Mouse (Mus musculus) stomach, embryonic 15.5 days (tissue): ENCODE measurements around the gene Mxd3. TPM values are rescaled to one million over a fixed set of nuclear protein-coding genes. Genes with fewer than 3 reads are reported as not detected.

ENCODE experiments used
- ATAC-seq: fragments of 200-750 bp; cut with Nextera tagmentation; 2 replicates; pipeline ENCODE4 v1.8.0; 2017; ENCODE audit warnings: low read depth, moderate number of reproducible peaks, moderate TSS enrichment; ENCODE audit not compliant: insufficient read depth, low FRiP score
- H3K27ac ChIP-seq: fragments of 300-500 bp; sonication (generic); 2 replicates; pipeline ENCODE4 v1.5.1; 2015; ENCODE audit warnings: mild to moderate bottlenecking, inconsistent platforms
- H3K27me3 ChIP-seq: fragments of 300-500 bp; sonication (generic); replicated peaks from 2 replicates; pipeline ENCODE4 v1.6.1; 2015; ENCODE audit warnings: inconsistent platforms
- H3K36me3 ChIP-seq: fragments of 300-500 bp; sonication (generic); 2 replicates; pipeline ENCODE4 v1.6.1; 2015; ENCODE audit warnings: inconsistent platforms
- H3K4me1 ChIP-seq: fragments of 300-500 bp; sonication (generic); 2 replicates; pipeline ENCODE4 v1.6.1; 2015; ENCODE audit warnings: inconsistent platforms
- H3K4me2 ChIP-seq: fragments of 300-500 bp; sonication (generic); 2 replicates; pipeline ENCODE4 v1.6.1; 2015; ENCODE audit warnings: mild to moderate bottlenecking, inconsistent platforms
- H3K4me3 ChIP-seq: fragments of 300-500 bp; sonication (generic); replicated peaks from 2 replicates; pipeline ENCODE4 v1.5.1; 2015; ENCODE audit warnings: inconsistent platforms
- H3K9ac ChIP-seq: fragments of 300-500 bp; sonication (generic); 2 replicates; pipeline ENCODE4 v1.6.1; 2015; ENCODE audit warnings: inconsistent platforms
- H3K9me3 ChIP-seq: fragments of 300-500 bp; sonication (generic); 2 replicates; pipeline ENCODE4 v1.6.1; 2016; ENCODE audit warnings: inconsistent platforms
- WGBS: fragments of 180-500 bp; shearing (Covaris S2); methylation state at CpG from one replicate; pipeline ENCODE4 v1.1.7; 2015; 5-methylcytosine and 5-hydroxymethylcytosine counted together
- polyA plus RNA-seq: library from polyadenylated mRNA; unstranded; fragments of >200 nt; fragmentation: Nextera tagmentation; extraction: Ambion mirVana; gene quantifications from 2 replicates; pipeline ENCODE4 v1.2.1, GENCODE M21; 2015

Mxd3 gene
- polyA plus RNA-seq, 1 experiment from 2014 or later: 32.1 TPM

GRCm38 (mm10) chr13:55313051-55313450 is 16.6 kb downstream of the Mxd3 start:
- no peaks in the 10 kb centered on the region for H3K4me1 ChIP-seq
- peaks cover 51% of the 10 kb centered on the region for H3K36me3 ChIP-seq
- no peak overlapping the region for H3K27ac ChIP-seq
- no peak overlapping the region for H3K4me3 ChIP-seq
- 90% methylated on average over 9 of the region's 9 CpGs for WGBS
- no peaks in the 10 kb centered on the region for H3K27me3 ChIP-seq
- no peak for ATAC-seq
- no peak overlapping the region for H3K4me2 ChIP-seq
- no peaks in the 10 kb centered on the region for H3K9me3 ChIP-seq
- H3K9ac ChIP-seq: no peak overlapping the region

DNA sequence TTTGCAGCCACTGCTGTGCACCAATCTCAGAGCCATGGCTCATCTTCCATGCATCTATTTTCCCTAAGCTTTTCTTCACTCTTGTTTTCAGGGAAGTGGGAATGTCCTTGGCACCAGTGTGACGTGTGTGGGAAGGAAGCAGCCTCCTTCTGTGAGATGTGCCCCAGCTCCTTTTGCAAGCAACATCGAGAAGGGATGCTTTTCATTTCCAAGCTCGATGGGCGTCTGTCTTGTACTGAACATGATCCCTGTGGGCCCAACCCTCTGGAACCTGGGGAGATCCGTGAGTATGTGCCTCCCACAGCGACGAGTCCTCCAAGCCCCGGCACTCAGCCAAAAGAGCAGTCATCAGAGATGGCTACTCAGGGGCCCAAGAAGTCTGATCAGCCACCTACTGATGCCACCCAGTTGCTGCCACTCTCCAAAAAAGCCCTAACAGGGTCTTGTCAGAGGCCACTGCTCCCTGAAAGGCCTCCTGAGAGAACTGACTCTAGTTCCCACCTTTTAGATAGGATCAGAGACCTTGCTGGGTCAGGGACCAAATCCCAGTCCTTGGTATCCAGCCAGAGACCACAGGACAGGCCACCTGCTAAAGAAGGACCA is 17.5 kb downstream of the Mxd3 start:
- H3K27ac ChIP-seq: no peak overlapping the region
- H3K4me2 ChIP-seq: no peak overlapping the region
- 92% methylated on average over 8 of the region's 8 CpGs for WGBS
- no peak overlapping the region for H3K4me3 ChIP-seq
- no peak for ATAC-seq
- H3K9ac ChIP-seq: no peak overlapping the region
- no peaks in the 10 kb centered on the region for H3K27me3 ChIP-seq
- peaks cover 59% of the 10 kb centered on the region for H3K36me3 ChIP-seq
- no peaks in the 10 kb centered on the region for H3K4me1 ChIP-seq
- no peaks in the 10 kb centered on the region for H3K9me3 ChIP-seq

DNA sequence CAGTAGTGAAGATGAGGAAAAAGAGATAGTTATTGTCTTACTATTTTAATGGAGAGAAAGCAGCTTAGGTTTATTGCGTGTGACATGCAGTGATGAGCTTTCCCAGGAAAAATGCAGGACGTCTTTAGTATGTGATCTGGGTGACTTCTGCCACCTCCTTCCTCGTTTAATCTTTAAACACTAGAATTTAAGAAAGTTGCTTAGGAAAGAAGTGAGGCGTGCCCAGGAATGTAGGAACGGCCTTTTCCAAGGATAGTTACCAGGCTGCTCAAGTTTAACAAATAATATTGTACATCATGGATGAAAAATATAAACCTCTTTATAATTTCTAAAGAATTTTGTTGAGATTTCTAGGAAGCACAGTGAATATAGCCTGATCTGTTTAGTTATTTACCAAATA is 28.7 kb downstream of the Mxd3 start:
- H3K27me3 ChIP-seq: no peaks in the 10 kb centered on the region
- H3K9ac ChIP-seq: no peak overlapping the region
- no peaks in the 10 kb centered on the region for H3K9me3 ChIP-seq
- no peak overlapping the region for H3K4me3 ChIP-seq
- H3K4me1 ChIP-seq: no peaks in the 10 kb centered on the region
- 90% methylated on average over 5 of the region's 5 CpGs for WGBS
- H3K27ac ChIP-seq: no peak overlapping the region
- no peak for ATAC-seq
- no peak overlapping the region for H3K4me2 ChIP-seq
- H3K36me3 ChIP-seq: peaks cover 43% of the 10 kb centered on the region

- 90% methylated on average over 1 of the region's 1 CpGs for WGBS
Observed at GRCm38 (mm10) chr13:55296760-55297159, 32.9 kb downstream of the Mxd3 start.

DNA sequence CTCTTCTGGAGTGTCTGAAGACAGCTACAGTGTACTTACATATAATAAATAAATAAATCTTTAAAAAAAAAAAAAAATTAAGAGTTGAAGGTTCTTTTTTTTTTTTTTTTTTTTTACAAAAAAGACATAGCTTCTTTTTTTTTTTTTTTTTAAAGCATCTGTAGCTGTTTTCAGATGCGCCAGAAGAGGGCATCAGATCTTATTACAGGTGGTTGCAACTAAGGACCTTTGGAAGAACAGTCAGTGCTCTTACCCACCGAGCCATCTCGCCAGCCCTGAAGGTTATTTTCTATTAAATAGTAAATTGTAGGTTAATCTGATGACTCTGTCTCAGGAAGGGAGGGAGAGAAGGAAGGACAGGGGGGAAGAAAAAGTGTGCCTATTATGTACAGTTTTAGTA is 40.8 kb downstream of the Mxd3 start:
- H3K4me1 ChIP-seq: no peaks in the 10 kb centered on the region
- WGBS: 93% methylated on average over 3 of the region's 3 CpGs
- H3K36me3 ChIP-seq: peaks cover 43% of the 10 kb centered on the region
- H3K9me3 ChIP-seq: no peaks in the 10 kb centered on the region
- no peak for ATAC-seq
- no peak overlapping the region for H3K9ac ChIP-seq
- H3K27ac ChIP-seq: no peak overlapping the region
- no peak overlapping the region for H3K4me3 ChIP-seq
- no peaks in the 10 kb centered on the region for H3K27me3 ChIP-seq
- no peak overlapping the region for H3K4me2 ChIP-seq

More at GRCm38 (mm10) chr13:55296760-55297159, 32.9 kb downstream of the Mxd3 start:
- H3K9ac ChIP-seq: no peak overlapping the region
- no peak overlapping the region for H3K27ac ChIP-seq
- no peak for ATAC-seq
- no peak overlapping the region for H3K4me2 ChIP-seq
- no peaks in the 10 kb centered on the region for H3K4me1 ChIP-seq
- H3K4me3 ChIP-seq: no peak overlapping the region
- H3K9me3 ChIP-seq: no peaks in the 10 kb centered on the region
- peaks cover 35% of the 10 kb centered on the region for H3K36me3 ChIP-seq
- no peaks in the 10 kb centered on the region for H3K27me3 ChIP-seq

DNA sequence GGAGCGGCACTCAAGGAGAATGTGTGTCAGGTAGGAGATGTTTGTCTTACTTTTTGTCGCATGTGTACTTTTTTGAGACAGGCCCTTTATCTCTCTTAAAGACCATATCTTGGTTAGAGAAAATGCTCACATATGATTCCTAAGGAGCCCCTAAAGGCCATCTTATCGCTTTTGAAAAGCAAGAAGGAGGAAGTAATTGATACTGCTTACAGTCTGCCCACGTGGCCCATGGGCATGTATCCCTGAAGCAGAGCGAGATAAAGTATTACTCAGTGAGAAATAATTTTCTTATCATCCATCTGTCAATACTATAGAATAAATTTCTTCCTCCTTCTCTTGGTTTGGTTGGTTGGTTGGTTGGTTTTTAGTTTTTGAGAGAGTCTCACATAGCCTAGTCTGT is 52.0 kb downstream of the Mxd3 start:
- no peaks in the 10 kb centered on the region for H3K4me1 ChIP-seq
- no peak overlapping the region for H3K4me2 ChIP-seq
- no peaks in the 10 kb centered on the region for H3K27me3 ChIP-seq
- H3K27ac ChIP-seq: no peak overlapping the region
- ATAC-seq: no peak
- 81% methylated on average over 5 of the region's 5 CpGs for WGBS
- no peaks in the 10 kb centered on the region for H3K9me3 ChIP-seq
- no peak overlapping the region for H3K4me3 ChIP-seq
- H3K36me3 ChIP-seq: peaks cover 34% of the 10 kb centered on the region
- H3K9ac ChIP-seq: no peak overlapping the region

DNA sequence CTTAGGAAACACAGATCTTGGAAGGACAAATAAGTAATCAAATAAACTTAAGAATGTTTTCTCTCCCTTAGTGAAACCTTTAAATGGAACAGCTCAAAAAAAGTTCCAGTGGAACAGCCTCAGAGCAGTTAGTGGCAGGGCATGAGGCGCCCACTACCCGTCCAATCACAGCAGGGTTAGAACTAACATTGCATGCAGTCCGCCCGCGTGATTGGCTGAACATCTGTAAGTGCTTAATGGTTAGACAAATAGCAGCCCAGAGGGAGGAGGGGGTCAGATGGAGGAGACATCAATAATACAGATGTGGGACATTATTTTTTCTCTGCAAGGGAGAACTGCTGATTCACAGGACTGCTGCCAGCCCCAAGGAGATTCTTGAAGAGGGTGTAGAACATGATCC is 52.4 kb downstream of the Mxd3 start:
- Histone ChIP-seq H3K36me3 (peaks cover 31% of the 10 kb centered on the region), H3K4me1 (no peaks in the 10 kb centered on the region), H3K27ac (no peak overlapping the region), H3K4me2 (no peak overlapping the region), H3K4me3 (no peak overlapping the region), H3K9ac (no peak overlapping the region), H3K9me3 (no peaks in the 10 kb centered on the region), H3K27me3 (no peaks in the 10 kb centered on the region)
- ATAC-seq: no peak
- WGBS: 91% methylated on average over 5 of the region's 5 CpGs

Other genes starting within 250 kb of the Mxd3 start
- 21.4 and 29.4 TPM in 2 replicates for gene Uimc1, start 229.5 kb downstream of the Mxd3 start, polyA plus RNA-seq
- gene Zfp346, start 224.5 kb downstream of the Mxd3 start, polyA plus RNA-seq: 13.8 and 17.6 TPM in 2 replicates
- gene Gm17617, start 196.3 kb downstream of the Mxd3 start, polyA plus RNA-seq: not detected in 2 replicates
- 7.6 and 8.4 TPM in 2 replicates for gene Fgfr4, start 177.2 kb downstream of the Mxd3 start, polyA plus RNA-seq
- gene Nsd1, start 120.0 kb downstream of the Mxd3 start, polyA plus RNA-seq: 57.0 and 61.1 TPM in 2 replicates
- 447 and 473 TPM in 2 replicates for gene Prelid1, start 9.3 kb downstream of the Mxd3 start, polyA plus RNA-seq
- gene Rab24, start 7.9 kb downstream of the Mxd3 start, polyA plus RNA-seq: 89.8 and 93.2 TPM in 2 replicates
- 114 and 127 TPM in 2 replicates for gene Lman2, start 33.0 kb upstream of the Mxd3 start, polyA plus RNA-seq
- gene Rgs14, start 39.9 kb upstream of the Mxd3 start, polyA plus RNA-seq: 1.3 and 1.5 TPM in 2 replicates
- 0.06 and 0.17 TPM in 2 replicates for gene Slc34a1, start 68.4 kb upstream of the Mxd3 start, polyA plus RNA-seq
- gene Pfn3, start 85.4 kb upstream of the Mxd3 start, polyA plus RNA-seq: not detected in 2 replicates
- gene F12, start 97.0 kb upstream of the Mxd3 start, polyA plus RNA-seq: 2.5 and 6.8 TPM in 2 replicates
- 39.1 and 40.7 TPM in 2 replicates for gene Grk6, start 115.2 kb upstream of the Mxd3 start, polyA plus RNA-seq
- 0.72 and 0.85 TPM in 2 replicates for gene Prr7, start 134.4 kb upstream of the Mxd3 start, polyA plus RNA-seq
- gene Dbn1, start 158.3 kb upstream of the Mxd3 start, polyA plus RNA-seq: 110 and 115 TPM in 2 replicates
- 198 and 218 TPM in 2 replicates for gene Pdlim7, start 183.9 kb upstream of the Mxd3 start, polyA plus RNA-seq
- 4.3 and 5.3 TPM in 2 replicates for gene Dok3, start 199.5 kb upstream of the Mxd3 start, polyA plus RNA-seq
- gene Ddx41, start 206.8 kb upstream of the Mxd3 start, polyA plus RNA-seq: 52.7 and 54.5 TPM in 2 replicates
- gene Fam193b, start 241.3 kb upstream of the Mxd3 start, polyA plus RNA-seq: 29.1 and 32.1 TPM in 2 replicates
- gene Tmed9, start 243.9 kb upstream of the Mxd3 start, polyA plus RNA-seq: 150 and 156 TPM in 2 replicates